Mouse (Mus musculus) liver, adult 2 months (tissue): ENCODE data around the gene Fam184b. TPM values are rescaled to one million over a fixed set of nuclear protein-coding genes. Genes with fewer than 3 reads are reported as not detected.

Source experiments
- DNase-seq: peaks from one replicate; pipeline ENCODE4 v3.0.0-alpha.2; 2011; ENCODE audit warnings: low read depth, low spot score; ENCODE audit errors: extremely low read depth
- H3K27ac ChIP-seq: fragments of 200-500 bp; replicated peaks from 2 replicates; pipeline ENCODE4 v1.5.1; 2012; ENCODE audit warnings: low read depth, mild to moderate bottlenecking, control low read depth, inconsistent platforms, low read length; ENCODE audit not compliant: insufficient read depth
- H3K27me3 ChIP-seq: fragments of 200-500 bp; 2 replicates; pipeline ENCODE4 v1.6.1; 2012; ENCODE audit warnings: mild to moderate bottlenecking, moderate library complexity, low read length, inconsistent platforms; ENCODE audit not compliant: control insufficient read depth, insufficient read depth
- H3K36me3 ChIP-seq: fragments of 200-500 bp; 2 replicates; pipeline ENCODE4 v1.6.1; 2012; ENCODE audit warnings: low read length, inconsistent platforms; ENCODE audit not compliant: control insufficient read depth, insufficient read depth
- H3K4me1 ChIP-seq: fragments of 200-500 bp; 2 replicates; pipeline ENCODE4 v1.6.1; 2011; ENCODE audit warnings: low read length; ENCODE audit not compliant: control insufficient read depth, insufficient read depth
- H3K4me3 ChIP-seq: fragments of 200-500 bp; 2 replicates; pipeline ENCODE4 v1.5.1; 2011; ENCODE audit warnings: low read depth, mild to moderate bottlenecking, control low read depth, low read length, moderate library complexity; ENCODE audit not compliant: insufficient read depth
- H3K79me2 ChIP-seq: fragments of 200-500 bp; 2 replicates; pipeline ENCODE4 v1.6.1; 2012; ENCODE audit warnings: inconsistent platforms, mild to moderate bottlenecking, low read length, moderate library complexity; ENCODE audit not compliant: control insufficient read depth, insufficient read depth
- H3K9ac ChIP-seq: fragments of 200-500 bp; 2 replicates; pipeline ENCODE4 v1.6.1; 2012; ENCODE audit warnings: low read depth, mild to moderate bottlenecking, control low read depth, inconsistent platforms, low read length
- CTCF ChIP-seq: fragments of 200-500 bp; IDR thresholded peaks from 2 replicates; pipeline ENCODE4 v1.5.1; 2011; ENCODE audit warnings: low read depth, low read length, control low read depth
- POLR2A ChIP-seq: fragments of 200-500 bp; IDR thresholded peaks from 2 replicates; pipeline ENCODE4 v1.6.1; 2011; ENCODE audit warnings: low read length, control low read depth; ENCODE audit not compliant: insufficient read depth; ENCODE audit errors: extremely low read depth
- WGBS: fragments of 180-500 bp; shearing (Covaris S2); methylation state at CpG from one replicate; pipeline ENCODE4 v1.1.7; 2018; 5-methylcytosine and 5-hydroxymethylcytosine counted together
- polyA plus RNA-seq: library from polyadenylated mRNA; depleted of rRNA; stranded (reverse); fragments of >200 nt; gene quantifications from 2 replicates; pipeline ENCODE4 v1.2.3, GENCODE M21; 2012
- total RNA-seq: library from RNA; depleted of rRNA; stranded (reverse); fragments of >200 nt; gene quantifications from 2 replicates; pipeline ENCODE4 v1.2.3, GENCODE M21; 2014

The Fam184b gene
- total and polyA plus RNA-seq, 2 experiments, result under 0.01 to 0.06 TPM

- H3K4me3 ChIP-seq, result peak within 1 kb of the TSS; percentile 93
- peak within 1 kb of the TSS; percentile 79 for H3K27ac ChIP-seq
- H3K4me1 ChIP-seq, result peaks cover 8% of the 10 kb centered on the region
- TF ChIP-seq POLR2A (peak; percentile 63; the same call in 1 of the 2 replicates), CTCF (no peak)
- DNase-seq, result peak; percentile 70
- 2% methylated on average over 56 of the region's 56 CpGs for WGBS
- peaks cover 16% of the 10 kb centered on the region; the same call in 1 of the 2 replicates for H3K79me2 ChIP-seq
- peak within 1 kb of the TSS; percentile 92 for H3K9ac ChIP-seq
- H3K36me3 ChIP-seq, result peaks cover 17% of the 10 kb centered on the region
- no peaks in the 10 kb centered on the region for H3K27me3 ChIP-seq
These were observed 119.2 kb downstream of the Fam184b start, which contains the start of gene Med28 for GRCm38 (mm10) chr5:45519960-45520808. Gene Med28, plus strand, starts transcription at chr5:45520229.

DNA sequence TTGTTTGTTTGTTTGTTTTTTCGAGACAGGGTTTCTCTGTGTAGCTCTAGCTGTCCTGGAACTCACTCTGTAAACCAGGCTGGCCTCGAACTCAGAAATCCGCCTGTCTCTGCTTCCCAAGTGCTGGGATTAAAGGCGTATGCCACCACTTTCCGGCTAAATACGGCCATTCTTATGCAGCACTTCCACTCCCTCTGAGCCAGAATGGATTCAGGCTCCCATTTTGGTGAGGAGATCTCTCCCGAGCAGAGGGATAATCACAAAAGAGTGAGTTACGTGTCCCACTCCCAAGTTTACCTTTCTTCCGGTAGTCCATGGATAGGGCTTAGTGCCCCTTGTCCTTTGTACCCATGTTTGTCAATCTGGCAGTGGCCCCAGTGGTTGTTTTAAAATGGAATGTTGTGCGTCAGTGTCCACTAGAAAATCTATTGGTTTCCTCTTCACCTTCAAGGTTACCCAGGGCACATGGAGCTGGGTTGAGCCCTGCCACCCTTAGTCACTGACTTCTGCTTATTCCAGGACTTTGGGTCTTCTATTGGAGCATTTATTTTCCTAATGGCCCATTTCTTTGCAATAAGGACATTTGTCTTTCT, 124.2 kb downstream of the Fam184b start:
- no peak overlapping the region for H3K4me3 ChIP-seq
- peaks cover under 1% of the 10 kb centered on the region; the same call in 1 of the 2 replicates for H3K79me2 ChIP-seq
- peak overlapping the region; percentile 99 for H3K27ac ChIP-seq
- H3K9ac ChIP-seq, result peak overlapping the region; percentile 55; the same call in 1 of the 2 replicates
- peaks cover 20% of the 10 kb centered on the region for H3K4me1 ChIP-seq
- no peaks in the 10 kb centered on the region for H3K27me3 ChIP-seq
- peaks cover 28% of the 10 kb centered on the region for H3K36me3 ChIP-seq
- TF ChIP-seq CTCF, result no peak
- TF ChIP-seq POLR2A, result no peak
- 32% methylated on average over 10 of the region's 10 CpGs for WGBS
- peak; percentile 97 for DNase-seq

- Histone ChIP-seq H3K4me3 (no peak overlapping the region), H3K79me2 (no peaks in the 10 kb centered on the region), H3K9ac (no peak overlapping the region), H3K36me3 (peaks cover 34% of the 10 kb centered on the region), H3K27ac (peak overlapping the region; percentile 99), H3K4me1 (peaks cover 20% of the 10 kb centered on the region), H3K27me3 (no peaks in the 10 kb centered on the region)
- DNase-seq, result peak; percentile 63
- TF ChIP-seq CTCF, result no peak
- TF ChIP-seq POLR2A, result no peak
- 47% methylated on average over 1 of the region's 1 CpGs for WGBS
These were observed 124.8 kb downstream of the Fam184b start for GRCm38 (mm10) chr5:45514599-45514998.

- Histone ChIP-seq H3K79me2 (no peaks in the 10 kb centered on the region), H3K27me3 (no peaks in the 10 kb centered on the region), H3K4me3 (no peak overlapping the region), H3K27ac (peak overlapping the region; percentile 32; the same call in 1 of the 2 replicates), H3K9ac (no peak overlapping the region), H3K4me1 (peaks cover 20% of the 10 kb centered on the region), H3K36me3 (peaks cover 39% of the 10 kb centered on the region)
- TF ChIP-seq CTCF, result peak; percentile 35; the same call in 1 of the 2 replicates
- no peak for TF ChIP-seq POLR2A
- DNase-seq, result peak; percentile 91
- 60% methylated on average over 2 of the region's 2 CpGs for WGBS
These were observed 125.9 kb downstream of the Fam184b start for GRCm38 (mm10) chr5:45513511-45513910.

DNA sequence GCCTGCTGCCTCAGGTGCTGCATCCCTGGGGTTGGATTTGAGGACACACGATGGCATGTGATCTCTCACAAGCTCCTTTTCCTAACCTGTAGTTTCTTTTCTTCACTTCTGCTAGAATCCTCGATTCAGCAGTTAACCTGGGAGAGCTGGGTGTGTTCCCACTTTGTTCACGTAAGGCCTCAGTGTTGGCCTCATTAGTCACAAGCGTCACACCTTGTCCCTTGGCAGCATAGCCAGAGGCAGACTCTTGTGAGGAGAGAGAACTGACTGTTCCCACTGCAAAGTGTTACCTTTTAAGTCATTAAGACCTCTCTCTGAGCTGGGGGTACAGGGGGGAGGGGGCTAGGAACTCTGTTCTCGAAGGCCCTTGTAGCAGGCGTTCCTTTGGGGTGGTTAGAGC, 126.5 kb downstream of the Fam184b start:
- H3K27ac ChIP-seq, result peak overlapping the region; percentile 32
- H3K79me2 ChIP-seq, result no peaks in the 10 kb centered on the region
- H3K4me3 ChIP-seq, result no peak overlapping the region
- H3K27me3 ChIP-seq, result no peaks in the 10 kb centered on the region
- H3K9ac ChIP-seq, result no peak overlapping the region
- 68% methylated on average over 6 of the region's 6 CpGs for WGBS
- H3K4me1 ChIP-seq, result peaks cover 20% of the 10 kb centered on the region
- DNase-seq, result peak; percentile 75
- peaks cover 44% of the 10 kb centered on the region for H3K36me3 ChIP-seq
- no peak for TF ChIP-seq POLR2A
- no peak for TF ChIP-seq CTCF
